Mouse (Mus musculus): ENCODE data around the gene Etv1. TPM values are rescaled to one million over a fixed set of nuclear protein-coding genes. Genes with fewer than 3 reads are reported as not detected.

Gene Etv1
- 7.8 TPM for polyA plus RNA-seq (2014; fragmentation: Illumina TruSeq; extraction: RNeasy Lipid Tissue Mini Kit (QIAGEN cat#74804))

DNA sequence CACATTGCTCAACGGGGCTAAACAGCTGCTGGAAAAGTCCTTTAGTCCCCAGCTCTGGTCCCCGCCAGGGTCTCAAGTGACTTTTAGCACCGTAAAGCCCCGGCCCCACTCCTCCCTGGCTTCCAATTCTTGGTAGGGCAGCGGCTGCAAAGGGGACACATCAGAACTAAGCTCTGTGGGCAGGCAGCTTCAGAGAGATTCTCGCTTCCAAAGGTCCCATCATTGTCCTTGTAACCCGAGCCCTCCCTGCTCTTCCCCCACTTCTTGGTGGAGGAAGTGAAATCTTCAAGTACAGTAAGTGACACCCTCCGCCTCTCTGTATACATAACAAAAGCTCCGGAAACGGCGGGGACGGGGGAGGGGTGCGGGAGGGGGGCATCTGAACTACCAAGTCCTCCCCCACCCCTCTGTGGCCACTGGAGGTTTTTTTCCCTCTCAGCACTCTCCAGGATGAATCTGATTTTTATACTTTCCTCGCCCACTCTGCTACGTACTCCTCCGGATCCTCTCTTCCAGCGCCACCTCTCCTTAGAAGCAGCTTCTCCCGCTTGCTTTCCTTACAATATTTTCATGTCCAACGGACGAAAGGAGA lies at the start of gene Etv1:
Gene Etv1, plus strand, starts transcription at position 195 of the 592 bp plus-strand sequence.

All from ovary, adult 10 weeks (tissue).